Mouse (Mus musculus) bone marrow macrophage, adult 2 months (primary cell): Measurements from ENCODE around the gene Rrp9.

Experiments used
- CTCF ChIP-seq: IDR thresholded peaks from 2 replicates; pipeline ENCODE4 v1.5.1; 2012; ENCODE audit warnings: low read depth, mild to moderate bottlenecking, low read length, moderate library complexity
- POLR2A ChIP-seq: IDR thresholded peaks from 2 replicates; pipeline ENCODE4 v1.6.1; 2012; ENCODE audit warnings: mild to moderate bottlenecking, low read depth, low read length, borderline replicate concordance

- TF ChIP-seq POLR2A (no peak), CTCF (no peak)
These were observed 6.4 kb upstream of the Rrp9 start for GRCm38 (mm10) chr9:106469317-106469716.
